In genomic region chr3:32236766-32237165, GRCm38 (mm10) we compare ENCODE assay signal across 19 mouse cellular contexts.
DNase-seq lines count a peak whose midpoint lies in the region; ATAC-seq lines count a peak whose summit lies in the region.
"Had no signal": no experiment of that assay in that cellular context is flagged by ENCODE, and none has a peak within 500 bp of the region (broad histone marks: within the 10 kb centered on the region; RNA-seq: fewer than 3 reads in every experiment).

No protein-coding gene starts in this region.

- no peaks in the 10 kb centered on the region for H3K9me3 ChIP-seq in hindbrain, embryonic 11.5 days (ENCODE audit: control insufficient read depth, low read length)
- H3K9me3 ChIP-seq: forebrain, embryonic 15.5 days; G1E; heart, embryonic 15.5 days; hindbrain, embryonic 15.5 days; kidney, embryonic 15.5 days; limb, embryonic 13.5 days; midbrain, embryonic 13.5 days had no signal

- DNase-seq in heart, adult 8-10 months (ENCODE audit: low spot score): peak; percentile 4
- DNase-seq in heart, postnatal 36 days: no peak
- DNase-seq in brain, embryonic 18.5 days (ENCODE audit: low read depth, low spot score): peak; percentile 0
- DNase-seq in layer of hippocampus, postnatal 14 days (ENCODE audit: low spot score in 2 of 2): peak; percentile 14 to 22
- DNase-seq in lung, postnatal 14 days: peak; percentile 62
- no peak for DNase-seq in hindbrain, embryonic 11.5 days (ENCODE audit: low spot score)
- DNase-seq in thymus, postnatal 4 days: no peak
- DNase-seq: adrenal gland, postnatal 14 days; gastrocnemius, postnatal 36 days; liver, postnatal 0 days; thymus, postnatal 36 days had no signal

- H3K9ac ChIP-seq in hindbrain, embryonic 11.5 days (ENCODE audit: low read depth, low read length): no peak overlapping the region
- H3K9ac ChIP-seq: forebrain, embryonic 15.5 days; heart, embryonic 15.5 days; hindbrain, embryonic 15.5 days; kidney, embryonic 15.5 days; limb, embryonic 13.5 days; liver, postnatal 0 days; midbrain, embryonic 13.5 days had no signal

- no peak overlapping the region for H3K27ac ChIP-seq in hindbrain, embryonic 11.5 days (ENCODE audit: low read depth, low read length)
- H3K27ac ChIP-seq: forebrain, embryonic 15.5 days; heart, embryonic 15.5 days; hindbrain, embryonic 15.5 days; kidney, embryonic 15.5 days; limb, embryonic 13.5 days; midbrain, embryonic 13.5 days had no signal

- H3K27me3 ChIP-seq in hindbrain, embryonic 11.5 days (ENCODE audit: control insufficient read depth, insufficient read depth, low read length): no peaks in the 10 kb centered on the region
- H3K27me3 ChIP-seq: forebrain, embryonic 15.5 days; heart, embryonic 15.5 days; hindbrain, embryonic 15.5 days; kidney, embryonic 15.5 days; limb, embryonic 13.5 days; midbrain, embryonic 13.5 days had no signal

- H3K36me3 ChIP-seq in hindbrain, embryonic 11.5 days (ENCODE audit: control insufficient read depth, insufficient read depth, low read length): no peaks in the 10 kb centered on the region
- H3K36me3 ChIP-seq: forebrain, embryonic 15.5 days; G1E; heart, embryonic 15.5 days; hindbrain, embryonic 15.5 days; kidney, embryonic 15.5 days; limb, embryonic 13.5 days; midbrain, embryonic 13.5 days had no signal

- WGBS in hindbrain, embryonic 11.5 days: 86% methylated on average over 5 of the region's 5 CpGs

- H3K4me2 ChIP-seq in hindbrain, embryonic 11.5 days (replicated peaks; ENCODE audit: low read depth, low read length): no peak overlapping the region
- H3K4me2 ChIP-seq: forebrain, embryonic 15.5 days; heart, embryonic 15.5 days; hindbrain, embryonic 15.5 days; kidney, embryonic 15.5 days; limb, embryonic 13.5 days; midbrain, embryonic 13.5 days had no signal

- no peaks in the 10 kb centered on the region for H3K4me1 ChIP-seq in hindbrain, embryonic 11.5 days (replicated peaks; ENCODE audit: control insufficient read depth, insufficient read depth, low read length)
- H3K4me1 ChIP-seq: forebrain, embryonic 15.5 days; heart, embryonic 15.5 days; hindbrain, embryonic 15.5 days; kidney, embryonic 15.5 days; limb, embryonic 13.5 days; midbrain, embryonic 13.5 days had no signal

- ATAC-seq in erythroblast, adult 5-6 weeks (replicated peaks; ENCODE audit: low FRiP score, poor library complexity, severe bottlenecking): no peak
- no peak for ATAC-seq in hindbrain, embryonic 11.5 days (ENCODE audit: low FRiP score)
- ATAC-seq: forebrain, embryonic 15.5 days; liver, postnatal 0 days; midbrain, embryonic 13.5 days had no signal

- intact Hi-C loops in heart, postnatal 36 days (cut with DNase I): no loop called here

- no peak overlapping the region for H3K4me3 ChIP-seq in hindbrain, embryonic 11.5 days (ENCODE audit: low read depth, low read length)
- H3K4me3 ChIP-seq: forebrain, embryonic 15.5 days; heart, embryonic 15.5 days; hindbrain, embryonic 15.5 days; kidney, embryonic 15.5 days; limb, embryonic 13.5 days; midbrain, embryonic 13.5 days had no signal

Comparison
In these comparisons a context has a peak if more than half of its experiments do, and no peak if none do; other contexts are left out.
1. DNase-seq: peak in heart, adult 8-10 months (single experiment), brain, embryonic 18.5 days (single experiment), layer of hippocampus, postnatal 14 days (2 of 2) and lung, postnatal 14 days (single experiment); none in heart, postnatal 36 days (0 of 2), hindbrain, embryonic 11.5 days (single experiment) and thymus, postnatal 4 days (single experiment).